Mouse (Mus musculus) cerebellum, adult 2 months (tissue): ENCODE measurements around the gene Smarcc2. TPM values are rescaled to one million over a fixed set of nuclear protein-coding genes. Genes with fewer than 3 reads are reported as not detected.
A peak's percentile ranks its signal among the peaks of the same experiment; 100 is the strongest.

Source experiments
- DNase-seq, 2 experiments: peaks; one replicate each; pipeline ENCODE4 v3.0.0; 2021
- H3K27ac ChIP-seq: fragments of 200-500 bp; 2 replicates; pipeline ENCODE4 v1.5.1; 2012; ENCODE audit warnings: low read length, control low read depth, inconsistent platforms; ENCODE audit not compliant: insufficient read depth
- H3K27me3 ChIP-seq: fragments of 200-500 bp; 2 replicates; pipeline ENCODE4 v1.6.1; 2012; ENCODE audit warnings: inconsistent platforms, mild to moderate bottlenecking, low read length, moderate library complexity; ENCODE audit not compliant: control insufficient read depth, insufficient read depth
- H3K4me1 ChIP-seq: fragments of 200-500 bp; 2 replicates; pipeline ENCODE4 v1.6.1; 2011; ENCODE audit warnings: low read length; ENCODE audit not compliant: control insufficient read depth, insufficient read depth
- H3K4me3 ChIP-seq: fragments of 200-500 bp; replicated peaks from 2 replicates; pipeline ENCODE3; 2011; ENCODE audit warnings: mild to moderate bottlenecking, low read depth, low read length, control low read depth; ENCODE audit not compliant: insufficient read depth
- CTCF ChIP-seq: fragments of 200-500 bp; IDR thresholded peaks from 2 replicates; pipeline ENCODE4 v1.5.1; 2011; ENCODE audit warnings: low read depth, mild to moderate bottlenecking, control low read depth, low read length, moderate library complexity, borderline replicate concordance; ENCODE audit not compliant: insufficient read depth
- POLR2A ChIP-seq: fragments of 200-500 bp; IDR thresholded peaks from 2 replicates; pipeline ENCODE4 v1.6.1; 2011; ENCODE audit warnings: low read length, control low read depth, borderline replicate concordance; ENCODE audit not compliant: insufficient read depth
- WGBS: fragments of 180-500 bp; shearing (Covaris S2); methylation state at CpG from one replicate; pipeline ENCODE4 v1.1.7; 2018; 5-methylcytosine and 5-hydroxymethylcytosine counted together
- polyA plus RNA-seq: library from polyadenylated mRNA; depleted of rRNA; stranded (reverse); fragments of >200 nt; gene quantifications from 2 replicates; pipeline ENCODE4 v1.2.3, GENCODE M21; 2012

The Smarcc2 gene
- polyA plus RNA-seq, 1 experiment: 239 TPM

DNA sequence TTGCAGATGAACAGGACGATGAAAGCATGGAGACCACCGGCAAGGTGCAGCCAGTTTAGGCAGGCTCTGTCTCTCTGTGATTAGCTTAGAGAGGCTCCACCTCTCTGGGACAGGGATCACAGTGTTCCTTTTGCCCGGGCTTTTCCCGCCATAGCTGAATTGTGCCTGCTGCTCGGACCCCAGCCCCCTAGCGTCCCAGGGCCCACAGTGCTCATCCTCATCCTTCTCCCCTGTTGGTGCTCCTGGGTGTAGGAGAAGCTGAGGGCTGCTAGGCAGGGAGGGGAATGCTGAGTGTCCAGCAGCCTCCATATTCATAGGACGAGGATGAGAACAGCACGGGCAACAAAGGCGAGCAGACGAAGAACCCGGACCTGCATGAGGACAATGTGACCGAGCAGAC, 15.3 kb downstream of the Smarcc2 start:
- Histone ChIP-seq H3K27ac (no peak overlapping the region), H3K4me1 (no peaks in the 10 kb centered on the region), H3K4me3 (no peak overlapping the region), H3K27me3 (no peaks in the 10 kb centered on the region)
- 83% methylated on average over 12 of the region's 12 CpGs for WGBS
- no peak for TF ChIP-seq CTCF
- TF ChIP-seq POLR2A: no peak
- DNase-seq: no peak

GRCm38 (mm10) chr10:128486370-128486769, 27.3 kb downstream of the Smarcc2 start:
- DNase-seq: no peak
- Histone ChIP-seq H3K4me3 (no peak overlapping the region), H3K4me1 (peaks cover 23% of the 10 kb centered on the region), H3K27me3 (no peaks in the 10 kb centered on the region), H3K27ac (no peak overlapping the region)
- WGBS: 76% methylated on average over 7 of the region's 7 CpGs
- TF ChIP-seq CTCF (no peak), POLR2A (no peak)

GRCm38 (mm10) chr10:128487861-128488712, 29.0 kb downstream of the Smarcc2 start:
- H3K4me1 ChIP-seq: peaks cover 29% of the 10 kb centered on the region
- peak; percentile 78 to 81 for DNase-seq
- WGBS: 44% methylated on average over 22 of the region's 22 CpGs
- H3K4me3 ChIP-seq: no peak overlapping the region
- TF ChIP-seq CTCF (no peak), POLR2A (no peak)
- H3K27me3 ChIP-seq: no peaks in the 10 kb centered on the region
- H3K27ac ChIP-seq: peak overlapping the region; percentile 37

DNA sequence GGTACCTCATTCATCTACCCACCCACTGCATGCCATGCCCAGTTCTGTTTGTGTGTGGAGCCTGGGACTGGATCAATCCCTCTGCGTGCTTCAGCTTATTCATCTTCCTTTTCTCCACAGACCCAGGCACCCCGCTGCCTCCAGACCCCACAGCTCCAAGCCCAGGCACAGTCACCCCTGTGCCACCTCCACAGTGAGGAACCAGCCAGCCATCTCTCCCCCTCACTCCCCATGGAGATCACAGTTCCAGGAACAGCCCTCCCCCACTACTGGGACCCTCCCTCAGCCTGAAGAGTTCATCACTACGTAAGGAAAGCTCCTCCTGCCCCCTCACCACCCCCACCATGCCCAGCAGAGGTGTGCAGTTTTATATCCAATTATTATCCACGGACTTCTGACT, 29.7 kb downstream of the Smarcc2 start:
- no peak for DNase-seq

DNA sequence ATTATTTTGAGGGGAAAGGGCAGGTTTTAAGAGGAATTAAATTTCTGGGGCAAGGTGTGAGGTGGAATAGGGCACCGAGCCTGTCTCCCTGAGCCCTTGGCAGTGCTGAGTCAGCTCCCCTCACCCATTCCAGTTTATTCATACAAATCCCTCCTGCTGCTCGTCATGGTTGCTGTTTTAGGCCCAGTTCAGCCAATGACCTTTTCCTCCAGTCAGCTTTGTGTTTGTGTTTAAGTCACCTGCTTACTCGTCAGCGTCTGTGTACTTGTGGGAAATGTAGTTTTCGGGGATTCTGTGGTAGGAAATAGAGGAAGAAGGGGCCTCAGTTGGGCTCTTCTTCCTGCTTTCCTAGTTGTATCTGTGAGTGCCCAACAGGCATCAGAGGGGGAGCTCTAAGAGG, 30.3 kb downstream of the Smarcc2 start:
- TF ChIP-seq CTCF (no peak), POLR2A (no peak)

More for the DNA sequence above, 29.7 kb downstream of the Smarcc2 start:
- peak overlapping the region; percentile 22; the same call in 1 of the 2 replicates for H3K27ac ChIP-seq
- 65% methylated on average over 4 of the region's 4 CpGs for WGBS
- H3K27me3 ChIP-seq: no peaks in the 10 kb centered on the region
- TF ChIP-seq CTCF (no peak), POLR2A (no peak)
- H3K4me3 ChIP-seq: no peak overlapping the region
- H3K4me1 ChIP-seq: peaks cover 29% of the 10 kb centered on the region

GRCm38 (mm10) chr10:128489785-128490184, 30.7 kb downstream of the Smarcc2 start:
- TF ChIP-seq CTCF: no peak
- no peak overlapping the region for H3K4me3 ChIP-seq
- 19% methylated on average over 4 of the region's 4 CpGs for WGBS
- H3K27ac ChIP-seq: peak overlapping the region; percentile 44; the same call in 1 of the 2 replicates
- H3K27me3 ChIP-seq: no peaks in the 10 kb centered on the region
- peaks cover 29% of the 10 kb centered on the region for H3K4me1 ChIP-seq
- no peak for DNase-seq

More for the DNA sequence above, 30.3 kb downstream of the Smarcc2 start:
- H3K27me3 ChIP-seq: no peaks in the 10 kb centered on the region
- H3K4me3 ChIP-seq: no peak overlapping the region
- H3K27ac ChIP-seq: peak overlapping the region; percentile 12; the same call in 1 of the 2 replicates
- WGBS: 45% methylated on average over 5 of the region's 5 CpGs
- peaks cover 29% of the 10 kb centered on the region for H3K4me1 ChIP-seq
- peak in 1 of 2 experiments; percentile 41 for DNase-seq

- H3K27me3 ChIP-seq: no peaks in the 10 kb centered on the region
- peak; percentile 35 to 44 for DNase-seq
- H3K4me3 ChIP-seq: no peak overlapping the region
- 8% methylated on average over 5 of the region's 5 CpGs for WGBS
- peak overlapping the region; percentile 44; the same call in 1 of the 2 replicates for H3K27ac ChIP-seq
- TF ChIP-seq POLR2A: no peak
- TF ChIP-seq CTCF: no peak
- H3K4me1 ChIP-seq: peaks cover 33% of the 10 kb centered on the region
Measured at GRCm38 (mm10) chr10:128490232-128490631, 31.2 kb downstream of the Smarcc2 start.

- WGBS: 18% methylated on average over 5 of the region's 5 CpGs
- no peaks in the 10 kb centered on the region for H3K27me3 ChIP-seq
- TF ChIP-seq POLR2A (no peak), CTCF (no peak)
- DNase-seq: no peak
- H3K27ac ChIP-seq: no peak overlapping the region
- H3K4me1 ChIP-seq: peaks cover 33% of the 10 kb centered on the region
- H3K4me3 ChIP-seq: no peak overlapping the region
Measured at GRCm38 (mm10) chr10:128490912-128491311, 31.9 kb downstream of the Smarcc2 start.
